Mouse (Mus musculus) ES-E14 (cell line): ENCODE measurements around the gene Lifr. TPM values are rescaled to one million over a fixed set of nuclear protein-coding genes. Genes with fewer than 3 reads are reported as not detected.

Experiments
- DNase-seq: peaks from one replicate; pipeline ENCODE4 v3.0.0-alpha.2; 2013; ENCODE audit warnings: low read depth, low spot score
- H3K27ac ChIP-seq: 2 replicates; pipeline ENCODE4 v1.5.1; 2012; ENCODE audit warnings: low read depth, mild to moderate bottlenecking, low read length, moderate library complexity, mixed read lengths; ENCODE audit not compliant: poor library complexity, insufficient read depth, severe bottlenecking
- H3K36me3 ChIP-seq: 2 replicates; pipeline ENCODE4 v1.6.1; 2012; ENCODE audit warnings: mild to moderate bottlenecking, low read length, moderate library complexity, mixed read lengths; ENCODE audit not compliant: control insufficient read depth, poor library complexity, insufficient read depth, severe bottlenecking
- H3K4me1 ChIP-seq, 2 experiments: fragments of 150-350 bp in 1 of 2; sonication (generic) in 1 of 2; 2 replicates each; pipeline ENCODE4 v1.6.1; 2012; ENCODE audit warnings: low read length in 2 of 2, mild to moderate bottlenecking in 1 of 2, mixed read lengths in 1 of 2; ENCODE audit not compliant: control insufficient read depth in 2 of 2, insufficient read depth in 2 of 2, poor library complexity in 1 of 2
- H3K4me3 ChIP-seq, 2 experiments: fragments of 150-350 bp in 1 of 2; sonication (generic) in 1 of 2; 2 replicates each; pipeline ENCODE4 v1.5.1; 2012; ENCODE audit warnings: low read length in 2 of 2, low read depth in 1 of 2, mild to moderate bottlenecking in 1 of 2, mixed read lengths in 1 of 2; ENCODE audit not compliant: insufficient read depth in 1 of 2, poor library complexity in 1 of 2, severe bottlenecking in 1 of 2
- H3K9ac ChIP-seq: 2 replicates; pipeline ENCODE4 v1.6.1; 2012; ENCODE audit warnings: low read depth, mild to moderate bottlenecking, low read length, mixed read lengths; ENCODE audit not compliant: poor library complexity, insufficient read depth, severe bottlenecking
- H3K9me3 ChIP-seq: fragments of 150-350 bp; sonication (generic); 2 replicates; pipeline ENCODE4 v1.6.1; 2012; ENCODE audit warnings: low read depth, mild to moderate bottlenecking, low read length; ENCODE audit not compliant: control insufficient read depth, insufficient read depth
- CHD2 ChIP-seq: IDR thresholded peaks from 2 replicates; pipeline ENCODE4 v1.6.1; 2014; ENCODE audit warnings: mild to moderate bottlenecking, low read depth, low read length, inconsistent platforms
- HCFC1 ChIP-seq: IDR thresholded peaks from 2 replicates; pipeline ENCODE4 v1.6.1; 2012; ENCODE audit warnings: low read length, inconsistent platforms, borderline replicate concordance; ENCODE audit not compliant: insufficient read depth
- MAFK ChIP-seq: IDR thresholded peaks from 2 replicates; pipeline ENCODE4 v1.6.1; 2014; ENCODE audit warnings: mild to moderate bottlenecking, low read depth, low read length, inconsistent platforms; ENCODE audit not compliant: insufficient read depth
- ZC3H11A ChIP-seq: IDR thresholded peaks from 2 replicates; pipeline ENCODE4 v1.6.1; 2012; ENCODE audit warnings: low read depth, mild to moderate bottlenecking, inconsistent platforms, low read length, borderline replicate concordance
- ZNF384 ChIP-seq: IDR thresholded peaks from 2 replicates; pipeline ENCODE4 v1.6.1; 2012; ENCODE audit warnings: low read depth, low read length, inconsistent platforms
- in situ Hi-C, 2 experiments: fragments of 600-800 bp; cut with MboI; formaldehyde crosslinking; loops; one replicate each; pipeline ENCODE4 v1.15.1; 2025; ENCODE audit warnings: low sequenced_read_pairs in 2 of 2, inconsistent platforms in 1 of 2; ENCODE audit not compliant: unreplicated experiment in 2 of 2
- total RNA-seq: library from RNA; depleted of rRNA; stranded (reverse); fragments of 300-350 nt; gene quantifications from 2 replicates; pipeline ENCODE4 v1.2.3, GENCODE M21; 2012

Lifr gene
- total RNA-seq, 1 experiment = 89.3 TPM

GRCm38 (mm10) chr15:7132741-7133140, 42.3 kb downstream of the Lifr start:
- 0 out of 4 replicates have a peak overlapping the region, but pooled peaks of 1 of the 2 experiments have one; percentile 2 for H3K4me3 ChIP-seq
- H3K9ac ChIP-seq = peak overlapping the region; percentile 56; the same call in 1 of the 2 replicates
- H3K9me3 ChIP-seq = no peaks in the 10 kb centered on the region
- H3K27ac ChIP-seq = no peak overlapping the region
- in situ Hi-C loops = no loop called here
- H3K4me1 ChIP-seq = peaks cover 2 to 12% of the 10 kb centered on the region in 2 experiments; a peak in 3 of 4 replicates
- peak; percentile 61 for DNase-seq
- H3K36me3 ChIP-seq = peaks cover 7% of the 10 kb centered on the region; the same call in 1 of the 2 replicates
- TF ChIP-seq MAFK (no peak), HCFC1 (0 out of 2 replicates have a peak, but pooled peaks have one; percentile 34), ZC3H11A (0 out of 2 replicates have a peak, but pooled peaks have one; percentile 14)

- no peak for TF ChIP-seq MAFK
- no peak for TF ChIP-seq ZNF384
- no peak for TF ChIP-seq CHD2
- no peak for TF ChIP-seq HCFC1
- TF ChIP-seq ZC3H11A = no peak
- DNase-seq = peak; percentile 60
- Histone ChIP-seq H3K4me1 (peaks cover 2 to 14% of the 10 kb centered on the region in 2 experiments; a peak in 3 of 4 replicates), H3K9me3 (no peaks in the 10 kb centered on the region), H3K27ac (no peak overlapping the region), H3K9ac (no peak overlapping the region), H3K4me3 (no peak overlapping the region), H3K36me3 (peaks cover 12% of the 10 kb centered on the region; the same call in 1 of the 2 replicates)
- in situ Hi-C loops = no loop called here
These were observed 44.1 kb downstream of the Lifr start for GRCm38 (mm10) chr15:7134454-7135052.

GRCm38 (mm10) chr15:7135982-7136562, 45.7 kb downstream of the Lifr start:
- Histone ChIP-seq H3K9me3 (no peaks in the 10 kb centered on the region), H3K4me3 (no peak overlapping the region), H3K36me3 (peaks cover 12% of the 10 kb centered on the region; the same call in 1 of the 2 replicates), H3K27ac (no peak overlapping the region), H3K4me1 (peaks cover 2 to 20% of the 10 kb centered on the region in 2 experiments; a peak in 3 of 4 replicates), H3K9ac (no peak overlapping the region)
- no peak for DNase-seq
- in situ Hi-C loops = no loop called here
- TF ChIP-seq MAFK = no peak
- no peak for TF ChIP-seq CHD2
- no peak for TF ChIP-seq ZC3H11A
- TF ChIP-seq HCFC1 = no peak
- no peak for TF ChIP-seq ZNF384

GRCm38 (mm10) chr15:7136912-7137311, 46.5 kb downstream of the Lifr start:
- Histone ChIP-seq H3K27ac (no peak overlapping the region), H3K9me3 (no peaks in the 10 kb centered on the region), H3K36me3 (peaks cover 12% of the 10 kb centered on the region; the same call in 1 of the 2 replicates), H3K4me1 (peaks cover 2 to 24% of the 10 kb centered on the region in 2 experiments; a peak in 3 of 4 replicates), H3K9ac (no peak overlapping the region), H3K4me3 (no peak overlapping the region)
- in situ Hi-C loops = no loop called here
- DNase-seq = no peak
- TF ChIP-seq ZC3H11A = no peak
- no peak for TF ChIP-seq MAFK
- TF ChIP-seq CHD2 = no peak
- TF ChIP-seq HCFC1 = no peak
